Mouse (Mus musculus) heart, postnatal 10 days (tissue): ENCODE measurements around the gene Pkm. TPM values are rescaled to one million over a fixed set of nuclear protein-coding genes. Genes with fewer than 3 reads are reported as not detected.

Source experiments
- DNase-seq, 2 experiments: peaks; one replicate each; pipeline ENCODE4 v3.0.0; 2021
- intact Hi-C: fragments of 180-260 bp; cut with DNase I; formaldehyde crosslinking; loops from one replicate; pipeline ENCODE4 v1.15.1; 2025
- total RNA-seq, 2 experiments: library from RNA; stranded (reverse); gene quantifications; 2 replicates each; pipeline ENCODE4 v1.2.3; 2021

Gene Pkm
- total RNA-seq, 2 experiments from 2014 or later, result 1,252 to 1,287 TPM

DNA sequence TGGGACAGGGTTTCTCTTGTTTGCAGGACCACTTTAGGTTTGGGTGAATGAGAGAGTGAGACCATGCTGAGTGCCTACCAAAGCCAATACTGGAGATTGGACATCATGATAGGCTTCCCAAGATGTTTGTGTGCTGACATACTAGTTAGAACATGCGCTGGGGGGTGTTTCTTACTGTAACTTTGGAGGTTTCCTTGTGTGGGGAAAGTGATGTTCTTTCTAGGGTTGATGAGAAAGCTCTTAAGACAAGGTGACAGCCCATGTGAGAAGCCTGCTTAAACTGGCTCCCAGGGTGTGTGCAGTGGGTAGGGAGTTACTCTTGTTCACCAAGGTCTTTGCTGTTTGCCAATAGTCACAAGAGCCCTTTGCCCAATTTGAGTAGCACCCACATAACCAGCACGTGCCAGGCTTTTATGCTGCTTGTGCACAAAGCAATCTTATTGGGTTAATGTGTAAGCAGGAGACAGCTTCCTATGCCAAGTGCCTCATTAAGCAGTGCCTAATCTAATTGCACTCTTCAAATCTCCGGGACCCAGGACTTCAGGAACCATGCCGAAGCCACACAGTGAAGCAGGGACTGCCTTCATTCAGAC, 8.6 kb downstream of the Pkm start:
- intact Hi-C loops, result no loop called here
- DNase-seq, result no peak

DNA sequence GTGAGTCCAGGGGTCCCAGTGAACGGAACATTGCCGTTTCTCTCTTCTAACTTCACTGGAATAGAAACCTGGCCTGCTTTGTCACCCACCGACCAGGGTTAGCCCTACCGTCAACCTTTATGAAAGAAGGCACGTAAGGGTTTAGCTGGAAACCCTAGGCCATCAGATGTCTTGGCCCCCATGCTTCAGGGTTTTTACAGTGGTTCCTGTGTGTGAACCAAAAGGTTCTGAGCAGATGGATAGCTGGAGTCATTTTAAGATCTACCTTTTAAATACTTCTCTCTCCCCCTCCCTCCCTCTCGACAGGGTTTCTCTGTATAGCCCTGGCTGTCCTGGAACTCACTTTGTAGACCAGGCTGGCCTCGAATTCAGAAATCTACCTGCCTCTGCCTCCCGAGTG, 9.8 kb downstream of the Pkm start:
- intact Hi-C loops, result no loop called here
- DNase-seq, result no peak

DNA sequence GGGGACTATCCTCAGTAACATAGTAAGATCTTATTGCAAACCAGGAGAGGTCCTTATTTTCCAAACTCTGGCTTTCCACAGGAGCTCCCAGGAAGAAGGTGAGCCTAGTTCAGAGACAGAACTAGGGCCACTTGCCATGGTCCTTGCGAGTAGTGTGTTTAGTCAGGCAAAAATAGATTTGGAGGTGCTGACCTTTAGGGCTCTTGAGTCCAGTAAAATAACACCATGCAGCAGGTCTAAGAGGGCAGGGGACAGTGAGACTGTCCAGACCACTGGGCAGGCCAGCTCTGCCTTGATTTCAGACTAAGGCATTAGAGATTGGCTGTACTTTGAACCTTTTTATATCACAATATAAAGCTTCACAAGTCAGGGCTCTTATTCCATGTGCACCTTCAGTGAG, 10.6 kb downstream of the Pkm start:
- peak in 1 of 2 experiments; percentile 19 for DNase-seq
- intact Hi-C loops, result no loop called here

DNA sequence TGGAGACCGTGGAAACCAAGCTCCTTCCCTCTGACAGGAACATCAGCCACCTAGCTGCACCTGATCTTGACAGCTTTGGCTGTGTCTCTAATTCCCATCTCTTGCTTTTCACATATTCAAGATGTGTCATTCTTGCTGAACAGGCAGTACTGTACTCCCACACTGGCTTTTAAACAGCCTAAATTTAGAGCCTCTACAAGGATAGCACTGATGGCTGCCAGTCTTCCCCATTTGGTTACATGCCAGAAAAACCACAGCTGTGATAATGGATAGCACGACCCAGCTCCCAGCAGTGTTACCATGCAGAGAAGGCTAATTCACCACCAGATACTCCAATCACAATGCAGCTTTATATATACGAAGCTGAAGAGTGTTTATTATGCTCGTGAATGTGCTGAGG, 11.1 kb downstream of the Pkm start:
- peak; percentile 68 to 73 for DNase-seq
- intact Hi-C loops, result no loop called here

DNA sequence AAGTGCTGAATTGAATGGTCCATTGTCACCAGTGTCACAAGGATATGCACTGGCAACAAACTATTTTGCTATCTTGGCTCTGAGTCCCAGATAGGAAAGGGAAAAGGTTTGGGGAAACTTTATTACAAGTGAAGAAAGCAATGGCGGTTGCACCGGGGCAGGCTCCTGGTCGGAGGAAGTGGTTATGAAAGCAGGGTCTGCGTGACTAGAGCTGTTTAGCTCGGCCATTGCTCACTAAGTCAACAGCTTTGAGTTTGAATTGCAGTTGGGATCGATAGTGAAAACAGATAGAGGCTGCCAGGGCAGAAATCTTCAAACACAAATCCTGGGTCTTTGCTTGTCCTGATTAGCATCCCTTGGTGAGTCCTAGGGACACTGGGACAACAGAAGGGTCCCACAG, 11.7 kb downstream of the Pkm start:
- intact Hi-C loops, result no loop called here
- DNase-seq, result no peak

DNA sequence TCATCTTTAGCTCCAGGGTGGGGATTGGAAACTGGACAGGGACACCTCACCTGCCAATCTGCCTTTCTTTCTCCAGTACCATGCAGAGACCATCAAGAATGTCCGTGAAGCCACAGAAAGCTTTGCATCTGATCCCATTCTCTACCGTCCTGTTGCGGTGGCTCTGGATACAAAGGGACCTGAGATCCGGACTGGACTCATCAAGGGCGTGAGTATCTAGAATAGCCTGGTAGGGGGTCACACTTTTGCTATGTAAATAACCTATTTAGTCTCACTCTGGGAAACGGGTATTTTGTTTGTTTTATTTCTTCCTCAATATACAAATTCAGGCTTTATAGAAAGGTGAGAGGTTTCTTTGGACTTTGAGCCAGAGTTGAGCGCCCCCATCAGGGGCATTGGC, 12.3 kb downstream of the Pkm start:
- DNase-seq, result no peak
- intact Hi-C loops, result no loop called here

DNA sequence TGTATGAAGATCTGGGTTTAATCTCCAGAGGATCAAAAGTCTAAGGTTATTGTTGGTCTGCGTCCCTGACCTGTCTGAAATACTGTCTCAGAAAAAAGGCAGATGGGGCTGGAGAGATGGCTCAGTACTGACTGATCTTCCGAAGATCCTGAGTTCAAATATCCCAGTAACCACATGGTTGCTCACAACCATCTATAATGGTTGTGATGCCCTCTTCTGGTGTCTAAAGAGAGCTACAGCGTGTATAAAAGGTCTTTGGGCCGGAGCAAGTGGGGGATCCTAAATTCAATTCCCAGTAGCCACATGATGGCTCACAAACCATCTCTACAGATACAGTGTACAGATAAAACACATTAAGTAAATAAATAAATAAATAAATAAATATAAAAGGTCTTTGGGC, 13.0 kb downstream of the Pkm start:
- DNase-seq, result peak in 1 of 2 experiments; percentile 3
- intact Hi-C loops, result no loop called here

DNA sequence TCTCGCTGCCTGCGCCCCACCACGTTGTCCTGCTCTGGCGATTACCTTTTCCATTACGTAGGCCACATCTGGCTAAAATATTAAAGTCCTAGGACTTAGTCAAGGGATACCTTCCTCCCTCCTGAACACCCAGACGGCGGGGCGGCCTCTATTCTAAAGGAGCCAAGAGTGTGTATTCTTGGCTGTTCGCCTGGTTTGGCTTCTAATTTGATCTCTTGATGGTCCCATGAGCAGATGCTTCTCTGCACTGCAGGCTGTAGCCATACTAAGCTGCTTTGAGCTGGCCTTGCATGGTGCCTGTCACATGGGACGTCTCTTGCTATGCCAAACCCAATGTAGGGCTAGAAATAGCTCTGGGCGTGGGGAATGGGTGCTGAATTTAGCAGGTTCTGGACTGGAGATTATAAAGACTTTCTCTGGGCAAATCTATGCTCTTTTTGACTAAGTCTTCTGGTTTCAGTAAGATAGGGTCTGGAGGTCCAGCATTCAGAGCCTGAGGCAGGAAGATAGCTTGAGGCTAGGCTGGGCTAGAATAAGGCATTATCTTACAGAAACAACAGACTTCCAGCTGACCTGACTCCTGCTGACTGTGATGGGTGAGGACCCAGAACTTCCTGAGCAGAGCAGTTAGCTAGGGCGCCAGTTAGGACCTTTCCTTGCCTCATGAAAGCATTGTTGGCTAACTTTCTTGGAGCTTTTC, 16.2 kb downstream of the Pkm start:
- peak; percentile 78 to 86 for DNase-seq
- intact Hi-C loops, result loop anchor here (2.0 kb wide), 1 partner anchor 16 kb away; the partner anchor contains the start of gene Pkm

DNA sequence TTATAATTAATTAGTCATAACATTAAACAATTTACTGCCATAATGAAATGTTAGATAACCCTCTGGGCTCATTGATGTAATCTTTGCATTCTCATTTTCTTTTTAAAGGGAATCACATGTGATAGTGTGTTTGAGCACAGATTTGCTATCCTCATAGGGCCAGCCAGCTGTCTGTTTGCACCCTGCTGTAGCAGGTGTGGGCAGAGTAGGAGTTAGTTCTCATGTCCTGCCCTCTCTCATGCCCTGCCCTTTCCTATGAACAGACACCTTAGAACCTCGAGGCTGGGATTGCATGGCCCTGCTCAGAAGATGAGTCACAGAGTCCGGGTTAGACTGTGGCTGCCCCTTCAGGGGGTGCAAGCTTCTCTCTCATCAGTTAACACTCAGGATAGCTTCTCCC, 17.3 kb downstream of the Pkm start:
- intact Hi-C loops, result loop anchor here (2.0 kb wide), 1 partner anchor 17 kb away; the partner anchor contains the start of gene Pkm

DNA sequence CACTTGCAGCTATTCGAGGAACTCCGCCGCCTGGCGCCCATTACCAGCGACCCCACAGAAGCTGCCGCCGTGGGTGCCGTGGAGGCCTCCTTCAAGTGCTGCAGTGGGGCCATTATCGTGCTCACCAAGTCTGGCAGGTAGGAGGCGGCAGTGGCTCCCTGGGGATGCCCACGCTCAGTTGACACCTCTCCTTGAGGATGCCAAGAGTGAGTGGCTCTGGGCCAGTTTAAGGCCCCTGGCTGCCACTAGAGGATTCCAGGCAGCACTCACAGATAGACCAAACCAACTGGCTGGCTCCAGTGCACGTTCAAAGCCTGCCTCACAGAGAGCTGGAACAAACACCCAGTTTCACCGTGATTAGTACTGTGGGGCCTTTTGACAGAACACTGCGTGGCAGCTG, 19.4 kb downstream of the Pkm start:
- DNase-seq, result peak; percentile 64 to 69
- intact Hi-C loops, result loop anchor here (5.0 kb wide), 1 partner anchor 108 kb away; no protein-coding TSS in a partner anchor

More for the DNA sequence above, 17.3 kb downstream of the Pkm start:
- no peak for DNase-seq

DNA sequence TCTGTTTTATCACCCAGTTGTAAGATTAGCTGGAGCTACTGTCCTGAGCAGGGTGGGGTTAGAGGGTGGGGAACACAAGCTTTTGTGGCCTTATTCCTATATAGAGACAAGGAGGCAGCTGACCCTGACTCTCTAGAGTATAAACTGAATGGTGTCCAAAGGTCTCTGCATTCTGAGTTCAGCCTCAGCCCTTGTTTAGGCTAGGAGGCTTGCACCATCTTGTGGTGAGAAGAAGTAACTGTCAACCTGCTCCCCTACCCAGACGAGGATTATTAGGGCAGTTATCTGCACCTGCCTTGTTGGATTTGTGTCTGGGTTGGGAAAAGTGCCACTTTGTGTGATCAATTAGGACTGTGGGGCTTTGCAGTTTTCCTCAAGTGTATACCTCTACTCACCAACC, 22.1 kb downstream of the Pkm start:
- DNase-seq, result peak in 1 of 2 experiments; percentile 48
- intact Hi-C loops, result loop anchor here (5.0 kb wide), 1 partner anchor 111 kb away; no protein-coding TSS in a partner anchor

DNA sequence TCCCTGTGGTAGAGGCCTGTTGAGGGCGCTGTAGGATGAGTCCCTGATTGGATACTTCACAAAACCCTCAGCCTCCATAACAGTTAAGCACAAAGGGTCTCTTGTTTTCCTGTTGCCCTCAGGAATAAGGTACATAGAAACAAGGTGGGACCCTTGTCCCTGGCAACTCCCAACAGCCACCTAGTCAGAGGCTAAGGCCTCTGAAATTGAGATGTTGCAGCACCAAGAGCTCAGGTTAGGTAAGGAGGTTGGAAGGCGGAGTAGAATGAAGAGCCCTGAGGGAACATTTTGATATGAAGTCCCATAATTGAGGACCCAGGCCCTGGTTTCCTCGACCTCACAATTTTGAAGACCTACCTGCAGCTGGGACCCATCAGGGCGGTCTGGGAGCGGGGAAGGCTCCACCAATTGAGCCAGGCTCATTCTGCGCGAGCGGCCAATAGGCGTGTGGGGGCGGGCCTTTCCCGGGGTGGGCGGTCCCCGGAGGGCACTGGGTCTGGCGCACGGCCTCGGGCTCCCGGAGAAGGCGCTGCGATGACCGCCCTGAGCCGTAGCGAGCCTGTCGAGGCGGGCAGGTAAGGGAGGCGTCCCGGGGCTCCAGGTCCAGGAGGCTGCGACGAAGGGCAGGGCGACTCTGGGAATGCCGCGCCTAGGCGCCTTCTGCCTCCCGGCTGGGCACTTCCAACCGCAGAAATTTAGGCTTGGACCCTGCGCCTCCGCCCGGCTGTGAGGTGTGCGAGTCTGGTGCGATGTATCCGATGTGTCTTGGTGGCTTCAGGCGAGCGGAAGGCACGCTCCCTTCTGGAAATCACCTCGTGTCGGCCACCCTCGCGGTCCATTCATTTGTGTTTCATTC, 23.7 kb downstream of the Pkm start, which contains the start of gene Gramd2:
Gene Gramd2 (plus strand): TSS at position 467 of the 856 bp plus-strand sequence.
- intact Hi-C loops, result loop anchor here (5.0 kb wide), 1 partner anchor 113 kb away; no protein-coding TSS in a partner anchor
- DNase-seq, result peak; percentile 84

DNA sequence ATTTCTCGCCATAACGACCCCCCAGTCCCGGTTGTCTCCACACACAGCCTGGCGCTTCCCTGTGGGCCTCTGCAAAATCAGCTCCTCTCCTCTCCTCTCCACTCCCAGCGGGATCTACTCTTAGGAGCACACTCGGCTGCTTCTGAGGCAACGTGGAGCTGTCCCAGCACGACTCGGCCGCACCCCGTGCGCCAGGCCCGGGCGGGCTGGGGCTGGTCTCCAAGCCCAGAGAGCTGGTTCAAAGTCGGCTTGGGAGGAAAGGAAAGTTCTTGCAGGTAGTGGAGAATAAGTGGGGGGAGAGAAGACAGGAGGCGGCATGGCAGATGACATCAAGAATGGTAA, 24.3 kb downstream of the Pkm start:
- DNase-seq, result no peak
- intact Hi-C loops, result no loop called here

DNA sequence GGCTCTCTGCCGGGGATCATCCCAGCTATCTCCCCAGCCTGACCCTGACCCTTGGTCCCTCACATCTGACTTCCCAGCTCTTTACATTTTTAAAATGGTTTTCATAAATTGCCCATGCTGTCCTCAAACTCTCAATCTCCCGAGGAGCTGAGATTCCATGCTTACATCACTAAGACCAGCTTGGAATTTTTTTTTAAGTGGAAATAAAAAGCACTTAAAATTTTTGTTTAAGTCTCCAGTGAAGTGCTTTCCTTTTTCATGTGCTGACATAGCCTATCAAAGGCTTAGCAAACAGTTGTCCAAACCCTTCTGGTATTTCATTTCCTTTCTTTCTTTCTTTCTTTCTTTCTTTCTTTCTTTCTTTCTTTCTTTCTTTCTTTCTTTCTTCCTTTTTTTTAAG, 27.9 kb downstream of the Pkm start:
- DNase-seq, result no peak
- intact Hi-C loops, result no loop called here

DNA sequence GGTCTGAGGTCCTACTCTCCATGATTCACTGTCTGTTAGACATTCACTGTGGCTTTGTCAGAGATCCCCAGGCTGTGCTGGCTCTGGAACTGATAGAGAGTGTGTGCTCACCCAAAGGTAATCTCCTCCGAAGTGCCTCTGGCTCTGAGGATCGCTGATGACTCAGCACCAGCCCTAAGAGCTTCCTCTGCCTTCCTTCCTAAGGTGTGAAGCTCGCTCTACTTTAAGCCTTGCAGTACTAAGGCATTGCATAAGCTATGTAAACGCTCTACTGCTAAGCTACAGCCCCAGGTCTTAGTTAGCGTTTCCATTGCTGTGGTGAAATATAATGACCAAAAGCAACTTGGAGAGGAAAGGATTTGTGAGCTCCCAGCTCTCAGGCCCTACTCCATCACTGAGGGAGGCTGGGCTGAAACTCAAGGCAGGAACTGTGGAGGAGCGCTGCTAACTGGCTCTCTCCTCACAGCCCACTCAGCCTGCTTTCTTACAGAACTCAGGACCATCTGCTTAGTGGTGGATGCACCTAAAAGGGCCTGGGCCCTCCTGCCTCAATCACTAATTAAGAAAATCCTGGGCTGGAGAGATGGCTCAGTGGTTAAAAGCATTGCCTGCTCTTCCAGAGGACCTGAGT, 31.4 kb downstream of the Pkm start:
- no peak for DNase-seq
- intact Hi-C loops, result no loop called here

DNA sequence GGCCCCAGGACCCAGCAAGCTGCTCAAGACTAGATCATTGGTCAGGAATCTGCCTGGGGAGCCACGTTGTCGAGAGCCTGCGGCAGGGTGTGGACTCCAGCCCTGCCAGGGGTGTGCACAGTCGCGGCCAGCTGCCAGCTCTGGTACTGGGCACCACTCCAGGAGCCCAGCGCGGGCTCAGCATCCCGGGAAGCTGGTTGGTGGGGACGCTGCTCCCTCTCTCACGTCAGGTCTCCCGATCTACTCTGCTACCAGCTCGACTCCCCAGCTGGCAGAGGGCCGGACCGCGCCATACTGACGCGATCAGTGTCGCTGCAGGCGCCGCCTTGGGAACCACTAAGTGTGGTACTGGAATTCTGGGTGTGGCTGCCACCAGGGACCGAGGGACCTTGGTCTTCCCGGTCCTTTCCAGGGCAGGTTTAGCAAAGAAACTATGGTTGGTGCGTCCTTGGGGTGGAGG, 35.5 kb downstream of the Pkm start:
- intact Hi-C loops, result no loop called here
- peak; percentile 93 for DNase-seq

DNA sequence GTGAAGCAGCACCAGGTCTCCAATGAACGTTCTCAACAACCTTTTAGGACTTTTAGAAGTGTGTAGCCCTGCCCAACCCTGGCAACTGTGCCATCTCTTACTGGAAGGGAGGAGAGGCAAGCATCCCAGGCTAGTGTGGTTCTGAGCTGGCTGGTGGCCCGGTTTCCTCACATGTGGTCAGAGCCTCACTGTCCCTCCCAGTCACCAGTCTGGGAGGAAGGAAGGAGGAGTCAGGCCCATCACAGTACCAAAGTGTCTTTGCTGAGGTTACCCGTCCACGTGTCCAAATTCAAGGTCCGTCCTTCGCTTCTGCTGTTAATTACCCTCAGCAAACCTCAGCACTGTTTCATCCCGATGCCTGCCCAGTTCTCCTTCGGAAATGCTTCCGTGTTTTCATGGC, 36.0 kb downstream of the Pkm start:
- DNase-seq, result peak; percentile 42 to 58
- intact Hi-C loops, result no loop called here

DNA sequence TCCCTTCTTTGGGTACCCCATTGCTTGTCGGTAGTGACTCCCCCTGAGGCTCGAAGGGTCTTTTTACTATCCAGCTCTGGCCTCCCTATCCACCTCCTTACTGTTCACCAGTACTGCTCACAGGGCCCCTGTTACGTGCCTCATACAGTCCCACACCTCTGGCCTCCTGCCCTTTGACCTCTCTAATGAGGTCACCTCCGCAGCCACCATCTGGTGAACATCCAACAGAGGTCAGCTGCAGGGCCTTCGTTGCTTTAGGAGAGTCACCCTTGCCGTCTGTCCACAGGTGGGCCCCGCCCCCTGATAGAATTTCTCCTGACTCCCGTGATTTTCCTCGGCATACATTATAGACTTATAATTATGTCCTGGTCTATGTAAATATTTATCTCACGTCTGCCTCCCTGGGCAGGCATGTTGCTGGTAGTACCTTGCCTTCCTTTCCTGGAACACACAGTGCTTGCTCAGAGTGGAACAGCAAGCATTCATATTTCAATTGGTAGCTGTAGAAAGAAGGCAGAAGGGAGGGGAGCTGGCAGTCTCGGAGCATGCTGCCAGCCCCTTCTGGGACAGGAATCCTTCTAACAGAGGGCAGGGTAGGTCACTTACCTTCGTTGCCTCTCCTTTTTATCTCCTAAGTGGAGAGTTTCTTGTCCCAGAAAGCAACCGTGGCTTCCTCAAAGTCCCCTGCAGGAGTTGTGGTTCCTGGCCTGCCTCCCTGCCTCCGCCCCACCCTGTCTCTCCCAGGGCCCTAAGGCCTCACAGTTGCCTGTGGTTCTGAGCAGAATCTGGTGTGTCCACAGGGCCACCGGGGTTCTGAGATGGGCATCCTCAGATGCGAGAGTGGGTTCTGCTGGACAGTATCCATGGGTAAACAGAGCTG, 38.6 kb downstream of the Pkm start:
- no peak for DNase-seq
- intact Hi-C loops, result no loop called here

DNA sequence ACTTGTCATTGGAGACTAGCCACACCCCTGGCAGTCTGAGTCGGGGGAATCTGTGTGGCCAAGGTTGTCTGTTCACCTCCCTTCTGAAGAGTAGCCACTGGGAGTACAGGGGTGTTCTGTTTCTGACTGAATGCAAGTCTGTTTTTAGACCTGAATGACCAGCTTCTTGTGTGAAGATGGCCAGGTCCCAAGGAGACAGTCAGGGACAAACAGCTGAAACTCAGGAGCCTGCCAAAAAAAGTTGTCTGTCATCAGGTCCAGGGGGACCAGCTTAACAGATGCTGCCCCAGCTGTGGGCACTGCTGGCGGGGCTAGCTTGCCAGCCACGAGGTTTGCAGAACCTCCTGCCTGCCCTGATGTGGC, 39.3 kb downstream of the Pkm start:
- intact Hi-C loops, result no loop called here
- peak in 1 of 2 experiments; percentile 46 for DNase-seq

DNA sequence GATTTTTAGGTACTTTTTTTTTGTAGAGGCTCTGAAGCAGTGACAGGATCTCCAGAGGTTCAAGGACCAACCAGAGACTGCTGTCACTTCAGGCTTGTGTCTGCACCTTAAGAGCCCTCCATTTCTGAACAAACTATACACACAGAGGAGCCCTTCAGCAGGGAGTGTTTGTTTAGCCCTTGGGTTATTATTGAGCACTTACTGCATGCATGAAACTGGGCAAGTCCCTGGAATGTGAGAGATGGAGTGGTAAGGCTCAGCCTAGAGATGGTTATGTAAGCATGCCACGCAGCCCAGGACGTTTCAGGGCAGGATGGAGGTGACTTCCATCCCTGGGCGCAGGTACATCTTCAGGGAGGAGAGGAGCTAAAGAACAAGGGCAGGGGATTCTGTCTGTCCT, 40.2 kb downstream of the Pkm start:
- intact Hi-C loops, result no loop called here
- DNase-seq, result no peak
